Mouse (Mus musculus) ES-Bruce4 (cell line): Measurements from ENCODE around the gene Xntrpc.

Source experiments
- CTCF ChIP-seq: IDR thresholded peaks from one replicate; pipeline ENCODE4 v1.8.1; 2011; ENCODE audit warnings: low read depth, low read length
- EP300 ChIP-seq: IDR thresholded peaks from 2 replicates; pipeline ENCODE4 v1.6.1; 2011; ENCODE audit warnings: low read depth, low read length; ENCODE audit not compliant: insufficient read depth
- POLR2A ChIP-seq: IDR thresholded peaks from one replicate; pipeline ENCODE4 v1.8.1; 2011; ENCODE audit warnings: low read length; ENCODE audit not compliant: insufficient read depth

DNA sequence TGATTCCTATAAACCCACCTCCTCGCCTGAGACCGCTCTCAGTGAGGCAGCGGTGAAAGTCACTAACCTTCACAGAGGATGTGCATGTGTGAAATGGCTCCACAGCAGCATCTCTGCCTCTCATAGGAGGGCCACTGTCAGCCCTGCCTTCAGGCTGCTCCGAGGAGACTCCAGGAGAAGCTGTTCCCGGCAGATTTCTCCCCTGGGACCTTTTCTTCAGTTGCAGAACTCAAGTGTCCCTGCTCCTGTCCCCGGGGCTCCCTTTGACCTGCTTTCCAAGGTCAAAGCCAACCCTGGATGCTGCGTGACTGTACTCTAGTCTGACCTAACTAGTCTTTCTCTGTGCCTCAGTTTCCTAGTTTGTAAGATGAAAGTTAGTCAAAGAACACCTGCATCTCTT is 43.7 kb downstream of the Xntrpc start, which contains the start of gene Art5:
- TF ChIP-seq CTCF: no peak
- no peak for TF ChIP-seq EP300
- no peak for TF ChIP-seq POLR2A
